ENCODE assay signal across 8 mouse cellular contexts in the genomic region with DNA sequence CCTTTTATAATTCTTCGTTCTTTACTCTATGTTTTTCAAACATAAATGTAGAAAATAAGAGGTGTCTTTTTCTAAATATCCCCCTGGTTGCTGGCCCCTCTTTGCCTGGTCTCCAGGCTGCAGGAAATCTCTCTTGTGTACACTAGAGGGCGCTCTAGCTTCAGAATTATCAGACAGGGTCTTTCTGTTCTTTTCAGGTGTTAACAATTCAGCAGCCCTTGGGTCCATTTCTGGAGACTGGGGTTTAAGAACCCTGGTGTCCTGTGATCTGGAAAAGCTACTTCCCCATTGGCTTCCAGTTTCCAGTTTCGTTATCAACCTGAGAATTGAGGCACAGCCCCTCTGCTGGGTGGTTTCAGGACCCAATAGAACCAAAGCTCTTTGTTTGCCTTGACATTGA.
A peak's percentile ranks its signal among the peaks of the same experiment; 100 is the strongest.
DNase-seq lines count a peak whose midpoint lies in the region; ATAC-seq lines count a peak whose summit lies in the region.

No protein-coding gene starts in this region.

- DNase-seq in NIH3T3 (ENCODE audit: low read depth), result peak; percentile 45
- DNase-seq in cerebellum, adult 9-11 months, result no peak

- H3K4me3 ChIP-seq in heart, embryonic 15.5 days, result no peak overlapping the region
- no peak overlapping the region for H3K4me3 ChIP-seq in heart, embryonic 11.5 days (ENCODE audit: low read depth, low read length)
- no peak overlapping the region for H3K4me3 ChIP-seq in midbrain, embryonic 12.5 days
- no peak overlapping the region for H3K4me3 ChIP-seq in midbrain, embryonic 13.5 days (replicated peaks)

- no peaks in the 10 kb centered on the region for H3K27me3 ChIP-seq in heart, embryonic 15.5 days
- no peaks in the 10 kb centered on the region for H3K27me3 ChIP-seq in heart, embryonic 11.5 days (ENCODE audit: control insufficient read depth, insufficient read depth, low read length)
- H3K27me3 ChIP-seq in midbrain, embryonic 12.5 days, result peaks cover 3% of the 10 kb centered on the region; the same call in 1 of the 2 replicates
- peaks cover 3% of the 10 kb centered on the region; the same call in 1 of the 2 replicates for H3K27me3 ChIP-seq in midbrain, embryonic 13.5 days

- H3K9ac ChIP-seq in heart, embryonic 15.5 days, result no peak overlapping the region
- no peak overlapping the region for H3K9ac ChIP-seq in heart, embryonic 11.5 days (ENCODE audit: low read depth, low read length)
- H3K9ac ChIP-seq in midbrain, embryonic 12.5 days (replicated peaks), result no peak overlapping the region
- H3K9ac ChIP-seq in midbrain, embryonic 13.5 days (replicated peaks), result no peak overlapping the region

- WGBS in heart, embryonic 15.5 days, result 30% methylated on average over 3 of the region's 3 CpGs
- WGBS in heart, embryonic 11.5 days (ENCODE audit: insufficient replicate concordance), result 30% methylated on average over 3 of the region's 3 CpGs
- WGBS in midbrain, embryonic 12.5 days, result 38% methylated on average over 3 of the region's 3 CpGs
- 29% methylated on average over 3 of the region's 3 CpGs for WGBS in midbrain, embryonic 13.5 days

- H3K27ac ChIP-seq in heart, embryonic 15.5 days, result 0 out of 2 replicates have a peak overlapping the region, but pooled peaks have one; percentile 16
- H3K27ac ChIP-seq in heart, embryonic 11.5 days (ENCODE audit: low read depth, low read length), result no peak overlapping the region
- H3K27ac ChIP-seq in midbrain, embryonic 12.5 days (replicated peaks), result no peak overlapping the region
- H3K27ac ChIP-seq in midbrain, embryonic 13.5 days, result no peak overlapping the region

- no peak for ATAC-seq in heart, embryonic 15.5 days (replicated peaks; ENCODE audit: insufficient number of reproducible peaks, insufficient read depth, low FRiP score, low read depth)
- ATAC-seq in heart, embryonic 11.5 days (replicated peaks; ENCODE audit: insufficient number of reproducible peaks, low FRiP score, low TSS enrichment), result no peak
- ATAC-seq in midbrain, embryonic 12.5 days (ENCODE audit: low FRiP score, low read depth), result 0 out of 2 replicates have a peak, but pooled peaks have one; percentile 35
- ATAC-seq in midbrain, embryonic 13.5 days, result no peak
- 0 out of 2 replicates have a peak, but pooled peaks have one; percentile 46 for ATAC-seq in megakaryocyte progenitor cell, adult 5-6 weeks (replicated peaks; ENCODE audit: poor library complexity)
- no peak for ATAC-seq in erythroid progenitor cell, adult 5-6 weeks (replicated peaks; ENCODE audit: low FRiP score, poor library complexity, severe bottlenecking)

- H3K4me2 ChIP-seq in heart, embryonic 15.5 days, result no peak overlapping the region
- no peak overlapping the region for H3K4me2 ChIP-seq in heart, embryonic 11.5 days
- no peak overlapping the region for H3K4me2 ChIP-seq in midbrain, embryonic 12.5 days (replicated peaks)
- H3K4me2 ChIP-seq in midbrain, embryonic 13.5 days (replicated peaks), result no peak overlapping the region

- no peaks in the 10 kb centered on the region for H3K9me3 ChIP-seq in heart, embryonic 15.5 days (replicated peaks)
- no peaks in the 10 kb centered on the region for H3K9me3 ChIP-seq in heart, embryonic 11.5 days (replicated peaks; ENCODE audit: control insufficient read depth, low read length)
- no peaks in the 10 kb centered on the region for H3K9me3 ChIP-seq in midbrain, embryonic 12.5 days
- no peaks in the 10 kb centered on the region for H3K9me3 ChIP-seq in midbrain, embryonic 13.5 days

- peaks cover 19% of the 10 kb centered on the region for H3K4me1 ChIP-seq in heart, embryonic 15.5 days (replicated peaks)
- 0 out of 2 replicates have a peak, but pooled peaks cover 5% of the 10 kb centered on the region for H3K4me1 ChIP-seq in heart, embryonic 11.5 days (ENCODE audit: control insufficient read depth, insufficient read depth, low read length)
- H3K4me1 ChIP-seq in midbrain, embryonic 12.5 days, result no peaks in the 10 kb centered on the region
- H3K4me1 ChIP-seq in midbrain, embryonic 13.5 days (replicated peaks), result 0 out of 2 replicates have a peak, but pooled peaks cover 3% of the 10 kb centered on the region

- no peaks in the 10 kb centered on the region for H3K36me3 ChIP-seq in heart, embryonic 15.5 days
- H3K36me3 ChIP-seq in heart, embryonic 11.5 days (ENCODE audit: control insufficient read depth, insufficient read depth, low read length), result no peaks in the 10 kb centered on the region
- no peaks in the 10 kb centered on the region for H3K36me3 ChIP-seq in midbrain, embryonic 12.5 days
- H3K36me3 ChIP-seq in midbrain, embryonic 13.5 days, result no peaks in the 10 kb centered on the region

Comparison
In these comparisons a context has a peak if more than half of its experiments do, and no peak if none do; other contexts are left out.
1. ATAC-seq: peak in midbrain, embryonic 12.5 days (single experiment) and megakaryocyte progenitor cell, adult 5-6 weeks (single experiment); none in heart, embryonic 15.5 days (single experiment), heart, embryonic 11.5 days (single experiment), midbrain, embryonic 13.5 days (single experiment) and erythroid progenitor cell, adult 5-6 weeks (single experiment).